Mouse (Mus musculus) heart, embryonic 10.5 days (tissue): Measurements from ENCODE around the gene Sf3a2. TPM values are rescaled to one million over a fixed set of nuclear protein-coding genes. Genes with fewer than 3 reads are reported as not detected.
"Not testable (repeated sequence)": the region's sequence is repeated elsewhere in the genome, so short reads cannot be mapped to it uniquely, and the experiment has no call there.

Experiments
- DNase-seq: peaks from one replicate; pipeline ENCODE4 v3.0.0-alpha.2; 2017; ENCODE audit warnings: low spot score
- H3K27ac ChIP-seq: fragments of 300-500 bp; sonication (generic); 2 replicates; pipeline ENCODE4 v1.5.1; 2016; ENCODE audit warnings: mild to moderate bottlenecking
- H3K27me3 ChIP-seq: fragments of 300-500 bp; sonication (generic); 2 replicates; pipeline ENCODE4 v1.6.1; 2016; ENCODE audit warnings: mild to moderate bottlenecking; ENCODE audit not compliant: poor library complexity, insufficient read depth, severe bottlenecking
- H3K36me3 ChIP-seq: fragments of 300-500 bp; sonication (generic); 2 replicates; pipeline ENCODE4 v1.6.1; 2016; ENCODE audit warnings: mild to moderate bottlenecking, moderate library complexity
- H3K4me1 ChIP-seq: fragments of 300-500 bp; sonication (generic); 2 replicates; pipeline ENCODE4 v1.6.1; 2016; ENCODE audit warnings: mild to moderate bottlenecking
- H3K4me3 ChIP-seq: fragments of 300-500 bp; sonication (generic); 2 replicates; pipeline ENCODE4 v1.5.1; 2016; ENCODE audit warnings: mild to moderate bottlenecking, moderate library complexity
- H3K9me3 ChIP-seq: fragments of 300-500 bp; sonication (generic); 2 replicates; pipeline ENCODE4 v1.6.1; 2016; ENCODE audit warnings: mild to moderate bottlenecking, moderate library complexity
- WGBS: fragments of 180-500 bp; shearing (Covaris S2); methylation state at CpG from one replicate; pipeline ENCODE4 v1.1.7; 2016; 5-methylcytosine and 5-hydroxymethylcytosine counted together
- polyA plus RNA-seq: library from polyadenylated mRNA; unstranded; fragments of >200 nt; fragmentation: Nextera tagmentation; extraction: Ambion mirVana; gene quantifications from 2 replicates; pipeline ENCODE4 v1.2.1, GENCODE M21; 2016

The Sf3a2 gene
- polyA plus RNA-seq, 1 experiment from 2014 or later: 84.1 TPM

- Histone ChIP-seq H3K4me3 (peak overlapping the region; percentile 69), H3K27ac (peak overlapping the region; percentile 89), H3K9me3 (no peaks in the 10 kb centered on the region), H3K4me1 (peaks cover 73% of the 10 kb centered on the region), H3K36me3 (peaks cover 18% of the 10 kb centered on the region), H3K27me3 (peaks cover 26% of the 10 kb centered on the region)
- 5% methylated on average over 18 of the region's 18 CpGs for WGBS
- peak; percentile 77 for DNase-seq
Observed at GRCm38 (mm10) chr10:80808985-80809632, 11.1 kb downstream of the Sf3a2 start.

- peaks cover 63% of the 10 kb centered on the region for H3K4me1 ChIP-seq
- WGBS: 2% methylated on average over 20 of the region's 20 CpGs
- peaks cover 8% of the 10 kb centered on the region for H3K36me3 ChIP-seq
- peak overlapping the region; percentile 86 for H3K27ac ChIP-seq
- peak; percentile 80 for DNase-seq
- no peaks in the 10 kb centered on the region for H3K9me3 ChIP-seq
- H3K27me3 ChIP-seq: peaks cover 26% of the 10 kb centered on the region
- peak overlapping the region; percentile 54 for H3K4me3 ChIP-seq
Observed at GRCm38 (mm10) chr10:80810084-80810483, 12.1 kb downstream of the Sf3a2 start.

GRCm38 (mm10) chr10:80812391-80813041 is 14.5 kb downstream of the Sf3a2 start:
- Histone ChIP-seq H3K27me3 (peaks cover 14% of the 10 kb centered on the region), H3K4me3 (no peak overlapping the region), H3K27ac (peak overlapping the region; percentile 38), H3K9me3 (no peaks in the 10 kb centered on the region), H3K36me3 (no peaks in the 10 kb centered on the region), H3K4me1 (peaks cover 39% of the 10 kb centered on the region)
- WGBS: 46% methylated on average over 5 of the region's 5 CpGs
- no peak for DNase-seq

- Histone ChIP-seq H3K27me3 (peaks cover 7% of the 10 kb centered on the region), H3K9me3 (no peaks in the 10 kb centered on the region), H3K4me3 (no peak within 1 kb of the TSS), H3K36me3 (no peaks in the 10 kb centered on the region), H3K4me1 (peaks cover 30% of the 10 kb centered on the region), H3K27ac (peak within 1 kb of the TSS; percentile 38)
- DNase-seq: no peak
- 40% methylated on average over 4 of the region's 4 CpGs for WGBS
Observed at GRCm38 (mm10) chr10:80813366-80813765, 15.4 kb downstream of the Sf3a2 start, which contains the start of gene Jsrp1. Jsrp1 (minus strand) TSS chr10:80813498.

DNA sequence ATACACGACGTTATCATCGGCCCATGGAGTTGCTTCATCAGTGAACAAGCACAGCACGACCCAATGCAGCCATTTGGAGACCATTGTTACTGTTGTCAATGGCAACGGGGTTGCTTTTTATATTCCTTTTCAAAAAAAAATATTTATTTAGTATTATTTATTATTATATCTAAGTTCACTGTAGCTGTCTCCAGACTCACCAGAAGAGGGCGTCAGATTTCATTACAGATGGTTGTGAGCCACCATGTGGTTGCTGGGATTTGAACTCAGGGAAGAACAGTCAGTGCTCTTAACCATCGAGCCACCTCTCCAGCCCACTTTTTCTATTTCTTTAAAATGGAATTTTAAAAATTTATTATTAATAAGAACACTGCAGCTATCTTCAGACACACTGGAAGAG is 16.8 kb downstream of the Sf3a2 start:
- 67% methylated on average over 7 of the region's 7 CpGs for WGBS
- H3K27me3 ChIP-seq: peaks cover 7% of the 10 kb centered on the region
- no peaks in the 10 kb centered on the region for H3K36me3 ChIP-seq
- no peaks in the 10 kb centered on the region for H3K9me3 ChIP-seq
- DNase-seq: no peak
- no peak overlapping the region for H3K4me3 ChIP-seq
- H3K4me1 ChIP-seq: peaks cover 25% of the 10 kb centered on the region
- H3K27ac ChIP-seq: no peak overlapping the region

DNA sequence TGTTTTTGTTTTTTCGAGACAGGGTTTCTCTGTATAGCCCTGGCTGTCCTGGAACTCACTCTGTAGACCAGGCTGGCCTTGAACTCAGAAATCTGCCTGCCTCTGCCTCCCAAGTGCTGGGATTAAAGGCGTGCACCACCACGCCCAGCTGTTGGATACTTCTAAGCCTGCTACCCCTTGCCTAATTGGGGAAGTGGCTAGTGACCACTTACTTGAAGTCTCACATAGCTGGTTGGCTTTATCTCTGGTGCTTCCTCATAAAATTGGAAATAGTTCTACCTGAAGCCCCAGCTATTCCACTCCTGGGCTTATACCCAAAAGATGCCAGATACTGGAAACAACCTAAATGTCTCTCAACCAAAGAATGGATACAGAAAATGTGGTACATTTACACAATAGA is 18.3 kb downstream of the Sf3a2 start:
- H3K4me1 ChIP-seq: peaks cover 17% of the 10 kb centered on the region
- not testable (repeated sequence) for H3K27me3 ChIP-seq, H3K36me3 ChIP-seq, H3K27ac ChIP-seq, H3K9me3 ChIP-seq, DNase-seq, H3K4me3 ChIP-seq
- WGBS: 77% methylated on average over 3 of the region's 3 CpGs

DNA sequence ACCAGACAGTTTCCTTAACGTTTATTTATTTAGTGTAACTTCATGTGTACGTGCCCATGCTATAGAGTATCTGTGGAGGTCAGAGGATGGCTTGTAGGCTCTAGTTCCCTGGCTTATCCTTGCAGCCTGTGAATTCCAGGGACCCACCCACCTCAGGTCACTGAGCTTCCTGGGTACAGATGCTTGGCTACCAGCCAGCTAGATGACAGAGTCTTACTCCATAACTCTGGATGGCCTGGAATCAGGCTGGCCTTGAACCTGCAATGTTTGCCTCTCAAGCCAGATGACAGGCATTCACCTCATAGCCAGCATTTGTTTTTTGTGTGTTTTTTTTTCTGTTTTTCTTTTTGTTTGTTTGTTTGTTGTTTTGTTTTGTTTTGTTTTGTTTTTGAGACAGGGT is 19.2 kb downstream of the Sf3a2 start:
- no peaks in the 10 kb centered on the region for H3K36me3 ChIP-seq
- H3K27me3 ChIP-seq: no peaks in the 10 kb centered on the region; the same call in 1 of the 2 replicates
- DNase-seq: no peak
- no peaks in the 10 kb centered on the region for H3K9me3 ChIP-seq
- H3K4me1 ChIP-seq: peaks cover 15% of the 10 kb centered on the region
- no peak overlapping the region for H3K27ac ChIP-seq
- no peak overlapping the region for H3K4me3 ChIP-seq
- 65% methylated on average over 2 of the region's 2 CpGs for WGBS

DNA sequence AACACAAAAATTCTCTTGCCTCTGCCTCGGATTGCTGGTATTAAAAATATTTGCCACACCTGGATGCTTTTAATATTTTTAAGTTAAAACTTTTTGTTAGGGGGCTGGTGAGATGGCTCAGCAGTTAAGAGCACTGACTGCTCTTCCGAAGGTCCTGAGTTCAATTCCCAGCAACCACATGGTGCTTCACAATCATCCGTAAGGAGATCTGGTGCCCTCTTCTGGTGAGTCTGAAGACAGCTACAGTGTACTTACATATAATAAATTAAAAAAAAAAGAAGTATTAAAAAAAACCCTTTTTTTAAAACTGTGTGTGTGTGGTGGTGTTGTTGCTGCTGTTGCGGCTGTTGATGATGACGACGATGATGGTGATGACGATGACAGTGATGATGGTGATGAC is 20.0 kb downstream of the Sf3a2 start:
- WGBS: 79% methylated on average over 7 of the region's 7 CpGs
- not testable (repeated sequence) for DNase-seq, H3K36me3 ChIP-seq, H3K27me3 ChIP-seq, H3K4me3 ChIP-seq, H3K9me3 ChIP-seq, H3K4me1 ChIP-seq, H3K27ac ChIP-seq

DNA sequence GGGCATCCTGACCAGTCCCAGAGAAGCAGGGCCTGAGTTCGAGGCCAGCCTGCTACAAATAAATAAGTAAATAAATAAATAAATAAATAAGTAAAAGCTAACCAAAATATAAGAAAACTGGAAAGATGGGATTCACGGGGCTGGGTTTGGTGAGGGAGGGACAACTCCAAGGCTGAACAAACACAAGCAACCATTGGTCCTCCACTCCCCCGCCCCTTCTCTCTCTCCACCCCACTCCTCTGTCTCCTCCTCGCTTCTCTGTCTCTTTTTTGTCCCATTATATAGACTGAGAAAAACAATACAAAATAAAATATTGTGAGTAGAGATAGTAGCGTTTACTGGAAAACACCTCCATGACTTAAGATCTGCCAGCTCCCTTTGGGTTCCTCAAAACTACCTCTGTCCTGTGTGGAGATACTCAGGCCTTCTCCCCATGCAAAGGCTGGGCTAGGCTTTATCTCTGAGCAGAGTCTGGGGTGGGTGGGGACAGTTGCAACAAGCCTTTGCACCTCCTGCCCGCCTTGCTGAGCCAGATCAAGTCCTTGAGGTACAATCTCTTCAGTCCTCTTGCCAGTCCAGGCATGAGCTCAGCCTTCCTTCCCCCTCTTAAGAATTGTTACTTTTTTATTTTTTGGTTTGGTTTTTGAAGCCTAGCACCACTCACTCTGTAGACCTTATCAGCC is 20.7 kb downstream of the Sf3a2 start:
- Histone ChIP-seq H3K27me3 (no peaks in the 10 kb centered on the region), H3K36me3 (no peaks in the 10 kb centered on the region), H3K4me3 (no peak overlapping the region), H3K27ac (no peak overlapping the region), H3K4me1 (peaks cover 9% of the 10 kb centered on the region; the same call in 1 of the 2 replicates), H3K9me3 (no peaks in the 10 kb centered on the region)
- WGBS: 46% methylated on average over 6 of the region's 6 CpGs
- DNase-seq: peak; percentile 87

DNA sequence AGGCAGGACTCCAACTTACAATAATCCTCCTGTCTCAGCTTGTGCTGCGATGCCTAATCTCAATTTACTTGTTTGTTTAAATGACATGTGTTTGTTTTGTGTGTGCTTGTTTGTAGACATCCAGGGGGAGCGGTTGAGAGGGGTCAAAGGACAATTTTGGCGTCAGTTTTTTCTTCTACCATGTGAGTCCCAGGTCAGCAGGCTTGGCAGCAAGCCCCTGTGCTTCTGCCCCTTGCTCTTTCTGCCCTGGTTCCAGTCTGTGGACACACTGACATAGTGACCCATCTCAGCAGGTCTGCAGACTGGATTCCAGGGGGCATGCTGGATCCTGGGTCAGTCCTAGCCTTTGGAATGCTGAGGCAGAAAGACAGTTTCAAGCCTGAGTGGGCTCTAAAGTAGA is 21.4 kb downstream of the Sf3a2 start:
- no peak for DNase-seq
- WGBS: 55% methylated on average over 3 of the region's 3 CpGs

GRCm38 (mm10) chr10:80821991-80822390 is 24.0 kb downstream of the Sf3a2 start:
- Histone ChIP-seq H3K27ac (no peak overlapping the region), H3K4me1 (peaks cover 9% of the 10 kb centered on the region; the same call in 1 of the 2 replicates), H3K4me3 (no peak overlapping the region), H3K27me3 (no peaks in the 10 kb centered on the region), H3K9me3 (no peaks in the 10 kb centered on the region), H3K36me3 (no peaks in the 10 kb centered on the region)
- 36% methylated on average over 2 of the region's 2 CpGs for WGBS
- DNase-seq: no peak

More for the DNA sequence above, 21.4 kb downstream of the Sf3a2 start:
- no peaks in the 10 kb centered on the region for H3K9me3 ChIP-seq
- H3K27ac ChIP-seq: no peak overlapping the region
- no peaks in the 10 kb centered on the region for H3K36me3 ChIP-seq
- peaks cover 9% of the 10 kb centered on the region; the same call in 1 of the 2 replicates for H3K4me1 ChIP-seq
- H3K27me3 ChIP-seq: no peaks in the 10 kb centered on the region
- H3K4me3 ChIP-seq: no peak overlapping the region

- DNase-seq: no peak
- Histone ChIP-seq H3K4me3 (no peak overlapping the region), H3K4me1 (peaks cover 9% of the 10 kb centered on the region), H3K36me3 (no peaks in the 10 kb centered on the region), H3K9me3 (no peaks in the 10 kb centered on the region), H3K27me3 (no peaks in the 10 kb centered on the region), H3K27ac (no peak overlapping the region)
- WGBS: 81% methylated on average over 5 of the region's 5 CpGs
Observed at GRCm38 (mm10) chr10:80822528-80822927, 24.5 kb downstream of the Sf3a2 start.

GRCm38 (mm10) chr10:80823316-80823715 is 25.3 kb downstream of the Sf3a2 start:
- no peak overlapping the region for H3K27ac ChIP-seq
- peaks cover 5% of the 10 kb centered on the region for H3K36me3 ChIP-seq
- H3K4me1 ChIP-seq: peaks cover 17% of the 10 kb centered on the region
- WGBS: 76% methylated on average over 1 of the region's 1 CpGs
- H3K27me3 ChIP-seq: no peaks in the 10 kb centered on the region
- H3K9me3 ChIP-seq: no peaks in the 10 kb centered on the region
- H3K4me3 ChIP-seq: no peak overlapping the region
- DNase-seq: no peak
